Mouse (Mus musculus): ENCODE results near the gene Scn9a. TPM values are rescaled to one million over a fixed set of nuclear protein-coding genes. Genes with fewer than 3 reads are reported as not detected.

The Scn9a gene
- total RNA-seq, 2 experiments from 2014 or later, result 0.03 TPM; not detected in 1

DNA sequence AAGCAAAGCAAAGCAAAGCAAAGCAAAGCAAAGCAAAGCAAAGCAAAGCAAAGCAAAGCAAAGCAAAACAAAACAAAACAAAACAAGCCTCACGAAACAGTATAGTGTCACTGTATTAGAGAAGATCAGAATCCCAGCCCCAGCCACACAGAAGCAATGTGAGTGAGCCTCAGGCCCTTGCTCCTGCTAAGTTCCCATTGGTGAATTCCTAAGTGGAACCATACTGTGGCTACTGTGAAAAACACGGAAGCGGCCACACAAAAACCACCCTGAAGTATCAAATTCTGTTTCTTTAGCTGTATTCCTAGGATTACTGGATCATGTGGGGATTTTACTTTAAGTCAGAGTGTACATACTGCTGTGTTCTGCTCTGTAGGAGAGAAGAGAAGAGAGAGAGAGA, 198.5 kb downstream of the Scn9a start:
- H3K27ac ChIP-seq, result no peak overlapping the region
- TF ChIP-seq CTCF (IDR thresholded peaks at IDR 0.05), result no peak

More for the DNA sequence above, 198.5 kb downstream of the Scn9a start:
- no peak for DNase-seq
- intact Hi-C loops (cut with DNase I), result no loop called here
- no peak overlapping the region for H3K4me3 ChIP-seq

Other genes with a start within 250 kb of the Scn9a start
- gene Scn1a, start 194.1 kb downstream of the Scn9a start, total RNA-seq (2021), result under 1 TPM in 1 of 2 experiments, not detected in 1; 0.10 TPM
- 1 to 10 TPM; 2.2 to 2.3 TPM for gene Scn7a, start 150.0 kb upstream of the Scn9a start, total RNA-seq (2021)